Mouse (Mus musculus): ENCODE results near the gene Ppp2r2d. TPM values are rescaled to one million over a fixed set of nuclear protein-coding genes. Genes with fewer than 3 reads are reported as not detected.

Gene Ppp2r2d
- total RNA-seq, 4 experiments from 2014 or later, result 72.2 to 79.4 (median 77.6) TPM

DNA sequence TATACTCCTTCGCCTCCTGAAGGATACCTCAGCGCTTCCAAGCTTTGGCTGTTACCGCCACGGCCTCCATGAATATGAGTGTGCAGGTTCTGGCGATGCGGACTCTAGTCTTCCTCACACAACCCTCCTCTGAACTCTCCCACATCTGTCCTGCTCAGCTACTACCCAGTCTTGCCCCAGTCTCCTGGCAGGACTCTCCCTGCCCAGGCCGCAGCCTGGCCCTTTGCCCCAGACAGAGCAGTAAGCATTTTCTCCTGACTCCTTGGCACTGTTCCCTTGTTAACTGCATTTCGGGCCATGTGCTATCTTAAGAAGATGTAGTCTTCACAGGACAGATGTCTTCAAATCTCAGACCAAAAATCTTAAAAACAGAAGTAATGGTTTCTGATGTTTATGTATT, 75.7 kb downstream of the Ppp2r2d start:
- DNase-seq (ENCODE audit: low spot score in 2 of 2), result no peak

DNA sequence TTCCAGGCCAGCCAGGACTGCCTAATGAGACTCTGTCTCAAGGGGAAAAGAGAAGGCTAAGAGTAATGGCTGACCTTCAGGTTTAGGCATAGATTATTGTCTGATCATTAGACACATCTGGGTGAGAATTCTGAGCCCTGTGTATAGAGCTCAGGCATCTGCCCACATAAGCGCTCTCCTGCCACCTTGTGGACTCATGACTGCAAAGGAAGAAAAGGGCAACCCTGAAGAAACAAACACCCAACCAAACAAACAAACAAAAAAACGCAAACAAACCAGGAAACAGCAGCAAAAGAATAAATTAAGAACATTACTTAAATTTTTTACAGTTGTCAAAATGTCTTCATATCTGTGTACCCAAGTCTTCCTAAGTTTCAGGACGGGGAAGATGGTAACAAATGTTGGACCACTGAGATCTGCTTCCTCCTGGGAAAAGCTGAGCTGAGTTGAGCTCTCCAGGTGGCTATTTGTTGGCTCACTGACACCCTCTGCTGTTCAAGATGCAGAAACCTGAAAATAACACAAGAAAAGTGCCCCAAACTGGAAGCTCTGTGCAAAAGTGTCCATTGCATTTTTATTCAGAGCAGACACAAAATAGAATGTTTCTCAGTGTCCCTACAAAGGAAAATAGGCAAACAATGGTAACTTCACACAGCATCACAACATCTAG, 78.0 kb downstream of the Ppp2r2d start:
- no peak for DNase-seq (ENCODE audit: low spot score in 2 of 2)

DNA sequence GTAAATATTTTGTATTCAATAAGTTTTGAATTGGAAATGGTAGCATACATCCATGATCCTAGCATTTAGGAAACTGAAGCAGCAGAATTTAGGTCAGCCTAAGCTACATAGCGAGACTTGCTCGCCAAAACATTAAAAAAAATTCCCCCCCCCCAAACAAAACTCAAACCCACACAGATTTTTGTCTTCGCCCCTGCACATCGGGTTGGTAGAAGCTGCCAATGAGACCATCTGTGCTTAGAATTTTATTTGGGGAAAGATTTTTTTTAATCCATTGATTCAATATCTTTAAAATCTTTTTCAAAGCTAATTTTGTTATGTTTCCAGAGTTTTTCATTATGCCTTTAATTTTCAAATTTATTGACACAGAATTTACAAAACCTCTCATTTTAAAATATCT, 82.6 kb downstream of the Ppp2r2d start:
- no peak for DNase-seq (ENCODE audit: low spot score in 2 of 2)

Other genes with a start within 250 kb of the Ppp2r2d start
- 10 to 100 TPM; 42.0 to 47.8 (median 44.3) TPM for gene Mapk1ip1, start 194 bp downstream of the Ppp2r2d start, total RNA-seq (2022)
- gene Bnip3, start 63.4 kb downstream of the Ppp2r2d start, total RNA-seq (2022), result 100 to 1,000 TPM; 129 to 161 (median 140) TPM
- gene Jakmip3, start 94.7 kb downstream of the Ppp2r2d start, total RNA-seq (2022), result 10 to 100 TPM; 43.6 to 52.7 (median 51.6) TPM
- gene Dpysl4, start 239.9 kb downstream of the Ppp2r2d start, total RNA-seq (2022), result 10 to 100 TPM; 45.5 to 50.1 (median 46.9) TPM